Mouse (Mus musculus) midbrain, embryonic 16.5 days (tissue): Measurements from ENCODE around the gene A030014E15Rik. TPM values are rescaled to one million over a fixed set of nuclear protein-coding genes. Genes with fewer than 3 reads are reported as not detected.

Experiments used
- ATAC-seq: fragments of 200-750 bp; cut with Nextera tagmentation; 2 replicates; pipeline ENCODE4 v1.8.0; 2017; ENCODE audit warnings: moderate TSS enrichment
- H3K27ac ChIP-seq: fragments of 300-500 bp; sonication (generic); 2 replicates; pipeline ENCODE4 v1.5.1; 2014; ENCODE audit warnings: mild to moderate bottlenecking, low read length, mixed read lengths
- H3K27me3 ChIP-seq: fragments of 300-500 bp; sonication (generic); 2 replicates; pipeline ENCODE4 v1.6.1; 2014; ENCODE audit warnings: low read depth, low read length, mixed read lengths; ENCODE audit not compliant: control insufficient read depth, insufficient read depth
- H3K36me3 ChIP-seq: fragments of 300-500 bp; sonication (generic); 2 replicates; pipeline ENCODE4 v1.6.1; 2014; ENCODE audit warnings: mild to moderate bottlenecking, low read length, moderate library complexity, mixed read lengths; ENCODE audit not compliant: control insufficient read depth, insufficient read depth
- H3K4me1 ChIP-seq: fragments of 300-500 bp; sonication (generic); 2 replicates; pipeline ENCODE4 v1.6.1; 2014; ENCODE audit warnings: mild to moderate bottlenecking, low read length, mixed read lengths; ENCODE audit not compliant: control insufficient read depth, insufficient read depth
- H3K4me2 ChIP-seq: fragments of 300-500 bp; sonication (generic); 2 replicates; pipeline ENCODE4 v1.6.1; 2014; ENCODE audit warnings: mild to moderate bottlenecking, low read length, mixed read lengths
- H3K4me3 ChIP-seq: fragments of 300-500 bp; sonication (generic); 2 replicates; pipeline ENCODE4 v1.5.1; 2014; ENCODE audit warnings: low read depth, mild to moderate bottlenecking, low read length, moderate library complexity, mixed read lengths
- H3K9ac ChIP-seq: fragments of 300-500 bp; sonication (generic); 2 replicates; pipeline ENCODE4 v1.6.1; 2014; ENCODE audit warnings: low read depth, low read length, mixed read lengths
- H3K9me3 ChIP-seq: fragments of 300-500 bp; sonication (generic); replicated peaks from 2 replicates; pipeline ENCODE4 v1.6.1; 2014; ENCODE audit warnings: mild to moderate bottlenecking, low read length, mixed read lengths; ENCODE audit not compliant: control insufficient read depth, poor library complexity, severe bottlenecking
- WGBS: fragments of 180-500 bp; shearing (Covaris S2); extraction: QIAGEN DNeasy Blood & Tissue Kit; methylation state at CpG from one replicate; pipeline ENCODE4 v1.1.7; 2014; 5-methylcytosine and 5-hydroxymethylcytosine counted together
- polyA plus RNA-seq: library from polyadenylated mRNA; unstranded; fragments of >200 nt; fragmentation: Nextera tagmentation; extraction: Ambion mirVana; gene quantifications from 2 replicates; pipeline ENCODE4 v1.2.1, GENCODE M21; 2015

A030014E15Rik gene
- polyA plus RNA-seq, 1 experiment from 2014 or later, result not detected

DNA sequence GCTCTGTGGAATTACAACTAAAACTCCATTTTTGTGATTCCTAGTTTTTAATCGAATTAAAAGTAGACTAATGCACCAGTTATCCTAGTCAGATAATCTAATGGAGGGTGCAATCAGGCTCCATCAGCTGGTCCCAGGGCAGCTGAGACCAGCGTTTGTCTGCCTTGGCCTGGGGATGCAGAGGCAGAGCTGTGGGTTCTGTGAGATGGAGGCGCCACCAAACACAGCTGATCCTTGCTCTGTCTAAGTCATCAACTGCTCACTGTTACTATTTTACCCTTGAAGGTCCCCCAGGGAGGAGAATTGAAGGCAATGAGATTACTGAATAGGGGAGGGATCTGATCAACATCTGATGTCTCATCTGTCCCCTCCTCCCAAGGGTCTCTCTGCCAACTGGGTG is 41.7 kb downstream of the A030014E15Rik start:
- no peak for ATAC-seq
- no peak overlapping the region for H3K9ac ChIP-seq
- no peaks in the 10 kb centered on the region for H3K27me3 ChIP-seq
- no peak overlapping the region for H3K27ac ChIP-seq
- no peaks in the 10 kb centered on the region for H3K9me3 ChIP-seq
- H3K36me3 ChIP-seq, result no peaks in the 10 kb centered on the region
- no peaks in the 10 kb centered on the region for H3K4me1 ChIP-seq
- H3K4me3 ChIP-seq, result no peak overlapping the region
- no peak overlapping the region for H3K4me2 ChIP-seq
- WGBS, result 67% methylated on average over 3 of the region's 3 CpGs

DNA sequence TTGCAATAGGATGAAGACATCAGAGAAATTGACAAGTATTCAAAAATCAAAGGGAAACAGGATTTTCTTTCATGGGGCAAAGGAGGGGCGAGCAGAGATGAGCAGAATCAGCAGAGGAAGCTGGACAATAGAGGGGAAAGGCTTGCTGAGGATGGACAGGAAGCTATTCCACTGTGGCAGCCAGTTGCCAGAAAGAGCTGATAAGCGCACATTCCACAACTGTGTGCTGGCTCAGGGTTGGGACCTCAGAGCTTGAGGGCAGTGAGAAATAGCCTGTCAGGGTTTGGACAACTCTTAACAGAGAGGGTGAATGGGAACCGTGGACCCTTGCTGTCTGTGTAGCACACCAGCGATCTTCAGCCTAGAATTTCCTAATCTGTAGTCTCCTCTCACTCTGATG is 47.3 kb downstream of the A030014E15Rik start:
- Histone ChIP-seq H3K9ac (no peak overlapping the region), H3K4me3 (no peak overlapping the region), H3K27ac (no peak overlapping the region), H3K27me3 (no peaks in the 10 kb centered on the region), H3K9me3 (no peaks in the 10 kb centered on the region), H3K36me3 (no peaks in the 10 kb centered on the region), H3K4me2 (no peak overlapping the region), H3K4me1 (no peaks in the 10 kb centered on the region)
- WGBS, result 44% methylated on average over 4 of the region's 4 CpGs
- peak; percentile 58; the same call in 1 of the 2 replicates for ATAC-seq

DNA sequence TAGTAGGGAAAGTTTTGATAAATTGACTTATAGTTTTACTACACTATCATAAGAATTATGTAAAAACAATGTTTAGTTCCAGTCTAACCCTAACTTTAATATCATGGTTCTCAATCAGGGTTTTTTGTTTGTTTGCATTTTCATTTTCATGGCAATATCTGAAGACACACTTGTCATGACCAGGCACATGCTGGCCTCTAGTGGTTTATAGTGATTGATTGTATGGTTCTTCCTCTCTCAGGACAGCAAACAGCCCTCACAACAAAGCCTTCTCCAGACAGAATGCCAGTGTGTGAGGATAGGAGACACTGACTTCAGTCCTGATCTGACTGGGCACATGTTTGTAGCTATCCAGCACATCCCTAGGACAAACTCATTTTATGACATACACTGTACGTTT is 48.5 kb downstream of the A030014E15Rik start:
- H3K4me3 ChIP-seq, result no peak overlapping the region
- no peak for ATAC-seq
- no peaks in the 10 kb centered on the region for H3K9me3 ChIP-seq
- H3K27ac ChIP-seq, result no peak overlapping the region
- H3K4me1 ChIP-seq, result no peaks in the 10 kb centered on the region
- no peak overlapping the region for H3K9ac ChIP-seq
- H3K27me3 ChIP-seq, result no peaks in the 10 kb centered on the region
- H3K4me2 ChIP-seq, result no peak overlapping the region
- H3K36me3 ChIP-seq, result no peaks in the 10 kb centered on the region
- WGBS, result 80% methylated on average over 1 of the region's 1 CpGs

DNA sequence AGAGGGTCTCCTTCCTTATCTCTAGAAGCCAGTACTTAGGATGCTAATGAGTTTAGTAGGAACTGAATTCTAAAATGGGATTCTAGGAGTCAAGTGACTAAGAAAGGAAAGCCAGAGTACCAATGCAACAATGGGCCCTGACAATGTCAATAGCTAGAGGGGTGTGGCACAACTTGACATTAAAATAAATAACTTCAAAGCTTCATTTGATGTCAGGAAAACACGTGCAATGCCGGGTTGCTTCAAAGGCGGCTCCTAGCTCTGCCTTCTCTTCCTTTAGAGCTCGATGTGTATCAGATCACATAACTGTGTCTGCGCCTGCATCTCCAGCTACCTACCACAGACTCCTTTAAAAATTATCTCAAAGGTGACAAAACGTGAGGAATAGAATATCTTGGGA is 49.2 kb downstream of the A030014E15Rik start:
- ATAC-seq, result no peak
- Histone ChIP-seq H3K9me3 (no peaks in the 10 kb centered on the region), H3K4me3 (no peak overlapping the region), H3K4me1 (no peaks in the 10 kb centered on the region), H3K36me3 (no peaks in the 10 kb centered on the region), H3K4me2 (no peak overlapping the region), H3K9ac (no peak overlapping the region), H3K27me3 (no peaks in the 10 kb centered on the region), H3K27ac (no peak overlapping the region)
- 61% methylated on average over 6 of the region's 6 CpGs for WGBS

DNA sequence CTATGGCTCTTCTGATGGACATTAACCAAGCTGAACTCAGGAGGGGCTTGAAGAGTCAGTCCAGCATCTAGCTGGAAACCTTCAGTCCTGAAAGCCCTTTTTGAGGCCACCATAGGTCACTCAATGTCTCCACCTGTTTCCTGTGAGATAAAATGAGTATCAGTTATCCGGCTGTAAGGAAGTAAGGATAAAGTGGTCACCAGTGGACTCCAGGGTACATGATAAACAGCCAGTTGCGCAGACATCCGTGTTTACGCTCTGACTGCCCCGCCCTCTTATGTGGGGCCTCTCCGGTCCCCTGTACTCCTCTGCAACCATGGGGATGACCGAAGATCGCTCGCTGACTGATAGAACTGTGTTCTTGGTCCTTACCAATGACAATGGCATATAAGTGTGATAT is 49.6 kb downstream of the A030014E15Rik start:
- Histone ChIP-seq H3K4me1 (no peaks in the 10 kb centered on the region), H3K9me3 (no peaks in the 10 kb centered on the region), H3K4me3 (no peak overlapping the region), H3K36me3 (no peaks in the 10 kb centered on the region), H3K9ac (no peak overlapping the region), H3K4me2 (no peak overlapping the region), H3K27me3 (no peaks in the 10 kb centered on the region), H3K27ac (no peak overlapping the region)
- no peak for ATAC-seq
- 92% methylated on average over 9 of the region's 9 CpGs for WGBS

Other genes with a start within 250 kb of the A030014E15Rik start
- 416 and 433 TPM in 2 replicates for gene Mff, start 200.0 kb upstream of the A030014E15Rik start, polyA plus RNA-seq
- 0.11 TPM in 1 of 2 replicates, not detected in the other for gene Tm4sf20, start 156.5 kb upstream of the A030014E15Rik start, polyA plus RNA-seq
- not detected in 2 replicates for gene Gm47791, start 153.7 kb upstream of the A030014E15Rik start, polyA plus RNA-seq
- gene Agfg1, start 85.4 kb upstream of the A030014E15Rik start, polyA plus RNA-seq, result 25.7 and 27.9 TPM in 2 replicates
- 0.72 TPM in 1 of 2 replicates, not detected in the other for gene A030005L19Rik, start 11.6 kb upstream of the A030014E15Rik start, polyA plus RNA-seq
- gene Gm6217, start 6.5 kb downstream of the A030014E15Rik start, polyA plus RNA-seq, result not detected in 2 replicates
- not detected in 2 replicates for gene A030003K21Rik, start 18.5 kb downstream of the A030014E15Rik start, polyA plus RNA-seq
- gene Gm7544, start 31.1 kb downstream of the A030014E15Rik start, polyA plus RNA-seq, result not detected in 2 replicates
- not detected in 2 replicates for gene Gm47955, start 35.4 kb downstream of the A030014E15Rik start, polyA plus RNA-seq
- not detected in 2 replicates for gene Gm47959, start 75.6 kb downstream of the A030014E15Rik start, polyA plus RNA-seq
- 0.82 and 1.5 TPM in 2 replicates for gene Slc19a3, start 113.5 kb downstream of the A030014E15Rik start, polyA plus RNA-seq
- not detected in 2 replicates for gene Krtap28-10, start 117.6 kb downstream of the A030014E15Rik start, polyA plus RNA-seq
- gene Gm47969, start 120.0 kb downstream of the A030014E15Rik start, polyA plus RNA-seq, result not detected in 2 replicates
- gene A030005K14Rik, start 134.5 kb downstream of the A030014E15Rik start, polyA plus RNA-seq, result not detected in 2 replicates
- gene Krtap28-13, start 136.0 kb downstream of the A030014E15Rik start, polyA plus RNA-seq, result not detected in 2 replicates
- gene Ccl20, start 191.8 kb downstream of the A030014E15Rik start, polyA plus RNA-seq, result not detected in 2 replicates
- gene Daw1, start 234.8 kb downstream of the A030014E15Rik start, polyA plus RNA-seq, result 2.0 and 2.1 TPM in 2 replicates